Mouse (Mus musculus): ENCODE data around the gene Tsen34.
"Not testable (repeated sequence)": the region's sequence is repeated elsewhere in the genome, so short reads cannot be mapped to it uniquely, and the experiment has no call there.

Tsen34 gene

GRCm38 (mm10) chr7:3732675-3733074, 40.0 kb downstream of the Tsen34 start:
- DNase-seq (ENCODE audit: low read depth) = not testable (repeated sequence)

Data from NIH3T3 (cell line).